Mouse (Mus musculus): Measurements from ENCODE around the gene Pabpc4.
"Not testable (repeated sequence)": the region's sequence is repeated elsewhere in the genome, so short reads cannot be mapped to it uniquely, and the experiment has no call there.

The Pabpc4 gene

GRCm38 (mm10) chr4:123298226-123298625, 36.1 kb downstream of the Pabpc4 start:
- DNase-seq (ENCODE audit: low spot score): no peak

GRCm38 (mm10) chr4:123298980-123299670, 37.0 kb downstream of the Pabpc4 start:
- no peak for DNase-seq (ENCODE audit: low spot score)

GRCm38 (mm10) chr4:123305789-123306188, 43.6 kb downstream of the Pabpc4 start:
- no peak for DNase-seq (ENCODE audit: low spot score)

- no peak for DNase-seq (ENCODE audit: low spot score)
Observed at GRCm38 (mm10) chr4:123306999-123307398, 44.8 kb downstream of the Pabpc4 start.

- no peak for DNase-seq (ENCODE audit: low spot score)
Observed at GRCm38 (mm10) chr4:123308292-123308691, 46.1 kb downstream of the Pabpc4 start.

GRCm38 (mm10) chr4:123311845-123312244, 49.7 kb downstream of the Pabpc4 start:
- no peak for DNase-seq (ENCODE audit: low spot score)

GRCm38 (mm10) chr4:123313010-123313409, 50.9 kb downstream of the Pabpc4 start:
- no peak for DNase-seq (ENCODE audit: low spot score)

- no peak for DNase-seq (ENCODE audit: low spot score)
Observed at GRCm38 (mm10) chr4:123314497-123314896, 52.3 kb downstream of the Pabpc4 start.

GRCm38 (mm10) chr4:123322910-123323309, 60.8 kb downstream of the Pabpc4 start:
- not testable (repeated sequence) for DNase-seq (ENCODE audit: low spot score)

GRCm38 (mm10) chr4:123323534-123323933, 61.4 kb downstream of the Pabpc4 start, which contains the start of gene Oxct2a:
Gene Oxct2a (minus strand): TSS chr4:123323634.
- no peak for DNase-seq (ENCODE audit: low spot score)

GRCm38 (mm10) chr4:123326087-123326486, 63.9 kb downstream of the Pabpc4 start:
- no peak for DNase-seq (ENCODE audit: low spot score)

GRCm38 (mm10) chr4:123327630-123328029, 65.5 kb downstream of the Pabpc4 start:
- DNase-seq (ENCODE audit: low spot score): no peak

- DNase-seq (ENCODE audit: low spot score): no peak
Observed at GRCm38 (mm10) chr4:123328946-123329345, 66.8 kb downstream of the Pabpc4 start.

- no peak for DNase-seq (ENCODE audit: low spot score)
Observed at GRCm38 (mm10) chr4:123331326-123331725, 69.2 kb downstream of the Pabpc4 start.

- not testable (repeated sequence) for DNase-seq (ENCODE audit: low spot score)
Observed at GRCm38 (mm10) chr4:123331961-123332360, 69.8 kb downstream of the Pabpc4 start.

- DNase-seq (ENCODE audit: low spot score): no peak
Observed at GRCm38 (mm10) chr4:123333151-123333550, 71.0 kb downstream of the Pabpc4 start.

GRCm38 (mm10) chr4:123334177-123334576, 72.0 kb downstream of the Pabpc4 start:
- DNase-seq (ENCODE audit: low spot score): no peak

GRCm38 (mm10) chr4:123335244-123335643, 73.1 kb downstream of the Pabpc4 start:
- not testable (repeated sequence) for DNase-seq (ENCODE audit: low spot score)

GRCm38 (mm10) chr4:123335796-123336585, 73.8 kb downstream of the Pabpc4 start:
- no peak for DNase-seq (ENCODE audit: low spot score)

- no peak for DNase-seq (ENCODE audit: low spot score)
Observed at GRCm38 (mm10) chr4:123337693-123338092, 75.5 kb downstream of the Pabpc4 start.

- no peak for DNase-seq (ENCODE audit: low spot score)
Observed at GRCm38 (mm10) chr4:123340232-123340631, 78.1 kb downstream of the Pabpc4 start.

GRCm38 (mm10) chr4:123342091-123342641, 80.0 kb downstream of the Pabpc4 start:
- DNase-seq (ENCODE audit: low spot score): no peak
